Mouse (Mus musculus) frontal cortex, postnatal 25 days (tissue): Measurements from ENCODE around the gene Sgo1.
"Not testable (repeated sequence)": the region's sequence is repeated elsewhere in the genome, so short reads cannot be mapped to it uniquely, and the experiment has no call there.

ENCODE experiments used
- DNase-seq, 2 experiments: peaks; one replicate each; pipeline ENCODE4 v3.0.0; 2022; ENCODE audit warnings: low spot score in 2 of 2

The Sgo1 gene

DNA sequence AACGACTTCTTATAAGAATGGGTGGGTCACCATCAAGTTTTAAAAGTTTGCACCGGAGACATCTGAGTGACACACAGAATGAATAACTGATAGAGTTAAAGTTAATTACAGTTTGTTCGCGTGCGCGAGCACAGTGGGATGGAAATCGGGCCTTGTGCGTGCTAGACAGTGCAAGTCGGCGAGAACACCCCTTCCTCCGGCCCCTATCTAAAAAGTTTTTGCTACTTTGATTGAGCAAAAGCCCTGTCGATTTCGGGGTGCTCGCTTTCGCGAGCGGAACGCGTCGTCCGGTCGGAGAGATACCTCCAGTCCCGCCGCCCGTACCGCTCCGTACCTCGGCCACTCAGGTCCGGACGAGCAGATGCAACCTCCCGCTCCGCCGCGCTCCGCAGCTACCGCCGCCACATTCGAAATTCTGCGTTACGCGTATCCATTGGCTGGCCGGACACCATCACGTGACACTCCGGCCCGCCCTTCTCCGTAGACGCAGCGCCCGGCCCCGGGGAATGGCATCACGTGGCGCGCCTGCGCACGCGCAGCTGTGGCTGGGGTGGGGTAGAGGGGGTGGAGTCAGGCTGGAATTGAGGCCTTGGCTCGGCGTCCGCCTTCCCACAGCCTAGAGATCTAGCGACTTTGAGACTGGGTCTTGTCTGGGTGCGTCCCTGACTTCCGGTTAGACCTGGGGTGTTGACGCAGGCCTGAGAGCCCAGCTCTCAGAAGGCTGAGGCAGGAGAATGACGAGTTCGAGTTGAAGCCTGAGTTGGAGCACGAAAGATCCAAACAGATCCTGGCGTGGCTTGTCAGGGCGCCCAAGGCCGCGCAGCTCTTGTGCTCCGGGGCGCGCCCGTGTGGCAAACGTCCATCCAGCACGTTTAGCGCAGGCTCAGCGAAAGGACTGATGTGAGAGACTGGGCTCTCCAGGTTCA, at the start of gene Sgo1:
Gene Sgo1 (minus strand): TSS at position 457 of the 926 bp plus-strand sequence.
- peak; percentile 90 to 92 for DNase-seq

DNA sequence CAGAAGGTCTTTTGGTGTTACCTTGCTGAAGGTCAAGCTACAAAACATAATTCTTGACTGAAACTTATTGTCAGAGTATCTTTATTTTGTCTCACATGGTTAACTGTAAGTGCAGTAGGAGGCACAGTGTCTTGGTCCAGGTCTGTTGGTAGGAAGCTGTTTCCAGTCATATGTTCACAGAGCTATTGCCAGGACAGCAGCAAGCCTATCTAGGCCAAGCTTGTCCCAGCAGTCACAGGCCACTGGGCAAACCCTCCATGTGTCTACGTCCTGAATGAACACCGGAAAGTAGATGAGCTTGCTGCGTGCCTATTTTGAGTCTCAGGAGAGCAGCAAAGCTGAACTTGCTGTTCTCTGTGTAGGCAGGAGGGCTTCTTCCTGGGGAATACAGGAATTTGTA, 29.8 kb upstream of the Sgo1 start:
- DNase-seq = not testable (repeated sequence)

DNA sequence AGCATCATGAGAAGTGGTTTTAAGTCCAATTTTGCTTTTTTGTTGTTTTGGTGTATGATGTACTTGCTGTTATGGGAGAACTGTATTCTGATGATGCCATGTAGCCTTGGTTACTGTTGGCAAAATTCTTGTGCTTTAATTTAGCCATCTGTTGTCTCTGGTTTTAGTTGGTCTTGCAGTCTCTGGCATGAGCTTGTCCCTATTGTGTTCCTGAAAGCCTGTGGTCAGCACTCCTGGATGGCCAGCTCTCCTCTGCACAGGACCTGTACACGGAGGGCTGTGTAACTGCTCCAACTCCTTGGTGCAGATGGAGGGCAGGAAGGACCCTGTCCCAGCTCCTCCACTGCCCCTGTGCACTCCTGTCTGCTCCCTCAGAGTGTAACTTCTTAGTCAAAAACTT, 29.3 kb upstream of the Sgo1 start:
- DNase-seq = no peak

DNA sequence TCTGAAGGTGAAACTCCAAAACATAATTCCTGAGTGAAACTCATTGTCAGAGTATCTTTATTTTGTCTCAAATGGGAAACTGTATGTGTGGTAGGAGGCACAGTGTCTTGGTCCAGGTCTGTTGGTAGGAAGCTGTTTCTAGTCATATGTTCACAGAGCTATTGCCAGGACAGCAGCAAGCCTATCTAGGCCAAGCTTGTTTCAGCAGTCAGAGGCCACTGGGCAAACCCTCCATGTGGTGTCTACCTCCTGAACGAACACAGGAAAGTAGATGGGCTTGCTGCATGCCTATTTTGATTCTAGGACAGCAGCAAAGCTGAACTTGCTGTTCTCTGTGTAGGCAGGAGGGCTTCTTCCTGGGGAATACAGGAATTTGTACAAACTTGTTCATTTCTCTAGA, 26.0 kb upstream of the Sgo1 start:
- DNase-seq = not testable (repeated sequence)

DNA sequence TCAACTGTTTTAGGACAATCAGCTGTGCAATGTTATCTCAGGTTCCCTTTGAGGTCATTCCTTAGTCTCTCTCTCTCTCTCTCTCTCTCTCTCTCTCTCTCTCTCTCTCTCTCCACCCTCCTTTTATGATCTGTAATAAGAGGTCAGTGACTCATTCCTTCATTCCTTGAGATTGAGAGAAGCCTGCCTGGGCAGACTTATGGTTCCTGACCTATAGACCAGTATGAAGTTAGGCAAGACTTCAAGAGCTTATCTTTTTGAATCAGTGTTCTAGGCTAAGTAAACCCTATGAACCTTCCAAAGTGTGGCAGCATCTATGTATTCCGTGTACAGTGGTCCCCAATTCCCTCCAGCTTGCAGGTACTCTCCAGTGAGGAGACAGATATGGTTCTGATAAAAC, 25.3 kb upstream of the Sgo1 start:
- no peak for DNase-seq

DNA sequence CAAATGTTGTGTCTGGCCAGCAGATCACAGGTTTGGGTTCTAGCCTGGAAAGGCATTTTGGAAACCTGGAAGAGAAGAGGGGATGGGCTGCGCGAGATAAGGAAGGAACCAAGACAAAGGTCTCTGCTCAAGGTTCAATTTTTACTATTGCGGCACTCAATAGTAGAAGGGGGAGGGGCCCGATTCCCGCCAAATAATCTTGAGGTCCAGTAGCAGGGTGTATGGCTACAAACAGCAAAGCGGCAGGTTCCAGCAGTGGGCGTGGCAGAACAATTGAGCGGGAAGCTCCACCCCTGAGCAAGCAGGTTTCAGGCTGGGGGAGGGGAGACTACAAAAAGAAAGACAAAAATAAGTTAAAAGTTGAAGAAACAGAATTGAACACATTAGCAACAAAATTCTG, 8.4 kb upstream of the Sgo1 start:
- DNase-seq = not testable (repeated sequence)

DNA sequence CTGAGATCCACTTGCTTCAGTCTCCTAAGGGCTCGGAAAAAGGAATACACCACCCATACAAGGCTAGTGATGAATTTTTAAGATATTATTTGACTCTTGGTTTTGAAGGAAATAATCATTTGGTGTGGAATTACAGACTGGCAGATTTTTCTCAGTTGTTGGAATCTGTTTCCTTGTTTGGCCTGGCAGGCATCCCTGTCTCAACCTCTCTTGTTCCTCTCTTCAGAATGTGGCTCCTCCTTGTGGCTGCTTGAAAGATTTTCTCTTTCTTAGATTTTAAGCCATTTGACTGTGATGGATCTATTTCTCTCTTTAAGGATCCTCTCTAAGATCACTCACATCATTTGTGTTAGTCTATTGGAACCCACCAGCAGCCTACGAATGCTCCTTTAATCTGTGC, 4.9 kb upstream of the Sgo1 start:
- DNase-seq = no peak

DNA sequence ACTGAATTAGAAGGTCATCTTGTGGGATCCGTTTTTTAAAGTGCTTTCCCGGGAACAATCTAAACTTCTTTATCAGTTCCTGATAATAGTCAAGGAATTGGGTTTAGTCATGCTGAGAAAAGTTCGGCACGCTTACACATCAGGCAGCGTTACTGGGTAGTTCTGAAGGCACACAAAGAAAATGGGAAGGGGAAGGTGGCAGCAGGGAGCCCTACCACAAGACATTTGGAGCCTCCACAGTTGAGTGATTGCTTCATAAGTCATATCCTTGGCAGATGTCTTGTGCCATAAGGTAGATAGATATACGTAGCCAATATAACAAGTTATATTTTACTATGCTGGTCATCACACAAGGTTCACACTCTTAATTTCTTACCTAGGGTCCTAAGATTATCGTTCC, 813 bp upstream of the Sgo1 start:
- DNase-seq = no peak

DNA sequence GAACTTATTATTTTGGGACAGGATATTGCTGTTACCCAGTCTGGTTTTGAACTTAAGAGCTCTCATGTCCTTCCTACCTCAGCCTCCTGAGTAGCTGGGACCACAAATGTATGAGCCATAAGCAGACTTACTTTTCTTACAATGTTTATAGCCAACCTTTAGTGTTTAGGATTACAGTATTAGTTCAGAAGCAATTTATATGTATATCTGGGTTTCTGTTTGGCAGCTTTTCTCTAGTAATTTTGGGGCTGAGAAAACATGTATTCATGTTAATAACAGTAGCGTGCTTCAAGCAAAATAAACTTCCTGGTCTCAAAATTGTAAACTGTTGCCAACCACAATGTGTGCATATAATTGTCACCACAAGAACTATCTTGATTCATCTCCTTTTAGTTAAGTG, 812 bp downstream of the Sgo1 start:
- no peak for DNase-seq

DNA sequence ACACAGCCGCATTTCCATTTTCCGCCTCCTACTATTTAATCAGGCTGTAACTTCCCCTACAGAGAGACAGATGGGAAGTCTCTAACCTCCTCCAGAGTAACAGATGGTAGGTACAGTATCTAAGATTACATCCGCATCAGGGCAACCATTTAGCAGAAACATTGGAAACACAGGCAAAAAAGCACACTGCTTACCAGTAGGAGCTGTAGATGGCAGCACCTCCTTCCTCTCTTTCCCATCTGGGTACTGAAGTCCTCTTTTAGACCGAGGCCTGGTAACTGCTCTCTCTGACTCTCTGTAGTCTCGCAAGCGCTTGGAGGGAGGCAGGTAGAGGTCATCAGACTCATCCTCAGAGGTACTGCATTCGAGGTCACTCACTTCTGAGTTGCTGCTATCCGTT, 10.4 kb downstream of the Sgo1 start:
- DNase-seq = peak in 1 of 2 experiments; percentile 14

DNA sequence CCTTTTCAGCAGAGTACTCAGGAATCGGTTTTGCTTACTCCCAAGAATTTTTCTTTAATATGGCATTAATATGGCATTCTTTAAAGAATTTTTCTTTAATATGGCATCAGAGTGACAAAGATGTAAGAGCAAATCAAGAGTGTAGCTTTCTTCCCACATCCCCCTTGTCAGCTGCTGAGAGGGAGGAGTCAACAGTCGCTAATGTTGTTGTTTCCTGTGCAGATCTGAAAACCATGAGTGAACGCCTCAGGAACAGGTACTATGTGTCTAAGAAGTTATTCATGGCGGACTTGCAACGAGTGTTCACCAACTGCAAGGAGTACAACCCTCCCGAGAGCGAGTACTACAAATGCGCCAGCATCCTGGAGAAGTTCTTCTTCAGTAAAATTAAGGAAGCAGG, 18.7 kb downstream of the Sgo1 start:
- no peak for DNase-seq

DNA sequence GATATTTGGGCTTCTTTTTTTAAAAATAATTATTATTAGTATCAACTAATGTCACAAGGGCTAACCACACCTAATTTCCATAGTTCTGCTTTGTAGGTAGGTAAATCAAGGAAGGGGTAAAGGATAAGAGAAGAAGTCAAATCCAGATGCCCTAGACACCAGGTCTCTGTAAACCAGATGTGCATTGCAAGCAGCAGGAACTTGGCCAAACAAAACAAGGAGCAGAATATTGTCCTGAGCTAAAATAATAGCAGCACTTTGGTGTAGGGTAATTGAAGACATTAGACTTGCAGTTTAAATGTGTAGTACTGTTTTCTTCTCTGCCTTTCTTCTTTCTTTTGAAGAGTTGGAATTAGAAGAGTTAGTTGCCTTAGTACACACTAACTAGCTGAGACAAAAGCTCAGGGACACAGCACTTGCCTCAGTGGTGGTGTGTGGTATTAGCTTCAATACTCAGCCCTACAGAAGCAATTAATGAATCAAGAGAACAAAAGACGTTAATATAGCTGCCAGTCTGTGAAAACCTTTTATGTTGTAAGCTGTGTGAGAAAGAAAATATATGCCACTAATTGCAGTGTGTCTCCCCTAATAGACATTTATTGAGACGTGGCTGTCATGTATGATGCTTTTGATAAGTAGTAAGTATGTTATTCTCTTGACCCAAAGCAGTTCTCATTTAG, 24.3 kb downstream of the Sgo1 start:
- no peak for DNase-seq

DNA sequence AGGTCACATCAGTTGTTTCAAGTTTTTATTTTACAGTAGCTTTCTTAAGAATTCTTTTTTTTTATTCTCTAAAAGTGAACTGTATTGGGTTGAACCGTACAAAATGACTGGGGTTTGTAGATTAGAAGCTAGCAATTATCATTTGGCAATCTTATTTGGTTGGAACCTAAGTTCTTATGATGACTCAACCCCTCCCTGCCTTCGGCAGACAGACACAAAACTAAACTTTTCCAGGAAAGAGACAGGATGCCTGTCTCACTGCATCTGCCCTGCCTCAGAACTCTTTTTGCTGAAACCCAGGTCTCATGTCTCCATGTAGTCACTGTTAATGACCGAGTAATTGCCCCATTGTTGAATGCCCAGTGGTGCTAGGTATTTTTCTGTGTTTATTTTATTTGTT, 24.9 kb downstream of the Sgo1 start:
- DNase-seq = no peak

DNA sequence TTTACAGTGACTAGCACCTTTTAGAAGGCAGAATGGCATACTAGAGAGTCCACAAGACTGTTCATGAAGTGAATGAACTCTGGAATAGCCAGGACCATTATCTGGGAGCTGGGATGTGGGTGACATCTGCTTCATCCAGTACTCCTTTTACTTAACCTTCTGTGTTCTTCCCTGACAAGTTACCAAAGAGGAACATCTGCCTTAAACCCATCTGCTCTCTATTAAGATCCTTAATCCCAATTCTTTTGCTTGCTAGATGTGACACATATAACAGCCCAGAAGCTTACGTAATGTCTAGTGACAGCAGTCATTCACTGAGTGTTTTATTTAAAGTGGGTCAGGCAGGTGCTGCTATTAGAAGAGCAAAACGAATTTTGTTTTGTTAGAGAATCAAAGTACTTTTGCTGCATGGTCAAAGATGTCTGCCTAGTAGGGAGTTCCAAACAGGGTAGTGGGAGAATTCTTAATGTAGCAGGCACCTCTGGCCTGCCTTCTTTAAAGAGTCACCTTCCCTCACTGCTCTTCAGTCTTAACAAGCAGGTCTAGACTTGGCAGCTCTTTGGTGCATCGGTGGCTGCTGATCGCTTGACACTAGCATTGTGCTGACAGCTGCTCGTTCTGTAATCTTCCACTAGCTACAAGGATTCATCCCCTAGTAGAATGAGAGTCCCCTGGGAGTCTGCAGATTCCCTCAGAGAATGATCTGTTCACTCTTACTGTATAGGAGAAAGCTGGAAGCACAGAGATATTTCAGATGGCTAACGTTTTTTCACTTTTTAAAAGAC, 27.9 kb downstream of the Sgo1 start:
- DNase-seq = no peak

DNA sequence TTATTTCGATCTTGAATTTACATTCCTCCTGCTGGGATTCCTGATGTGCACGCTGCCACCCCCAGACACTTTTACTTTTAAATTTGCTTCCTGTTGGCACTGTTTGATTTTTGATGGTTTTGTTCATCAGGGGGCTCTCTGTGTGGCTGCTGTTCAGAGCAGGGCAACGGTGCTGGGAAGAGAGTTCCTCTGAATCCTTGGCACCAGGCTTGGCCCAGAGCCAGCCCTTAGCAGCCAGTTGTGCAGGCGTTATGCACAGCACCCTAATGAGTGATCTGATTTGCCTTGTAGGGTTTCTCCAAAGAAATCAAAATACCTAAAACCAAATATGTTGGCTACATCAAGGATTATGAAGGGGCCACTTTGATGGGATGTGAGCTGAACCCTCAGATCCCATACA, 29.4 kb downstream of the Sgo1 start:
- DNase-seq = peak; percentile 10 to 18

DNA sequence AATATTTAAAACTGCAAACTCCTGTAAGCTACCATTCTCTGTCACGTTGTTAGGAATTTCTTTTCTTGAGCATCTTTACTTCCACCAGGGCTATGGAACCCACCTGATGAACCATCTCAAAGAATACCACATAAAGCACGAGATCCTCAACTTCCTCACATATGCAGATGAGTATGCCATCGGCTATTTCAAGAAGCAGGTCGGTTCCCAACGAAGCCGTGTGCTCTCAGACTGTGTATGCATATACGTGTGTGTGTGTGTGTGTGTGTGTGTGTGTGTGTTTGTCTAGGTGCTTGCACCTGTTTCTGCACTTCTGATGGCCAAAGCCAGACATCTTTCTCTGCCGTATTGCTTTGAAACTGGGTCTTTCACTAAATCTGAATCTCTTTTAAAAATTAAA, 29.9 kb downstream of the Sgo1 start:
- DNase-seq = no peak

DNA sequence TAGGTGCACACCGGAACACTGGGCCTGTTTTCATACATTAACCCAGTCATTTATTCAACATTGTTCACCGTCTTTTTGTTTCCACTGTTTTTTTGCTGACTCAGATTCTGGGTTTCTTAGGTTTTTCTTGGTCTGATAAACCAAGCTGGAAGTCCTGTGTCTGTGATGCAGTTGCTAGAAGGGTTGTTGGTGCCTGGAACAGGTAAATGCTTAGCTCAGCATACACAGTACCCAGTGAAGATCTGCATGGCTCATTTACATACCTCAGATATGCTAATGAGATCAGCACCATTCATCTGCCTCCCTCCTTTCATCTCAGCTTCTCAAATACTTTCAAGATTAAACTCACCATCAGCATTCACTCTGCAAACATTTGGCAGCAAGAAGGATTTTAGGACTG, 30.5 kb downstream of the Sgo1 start:
- no peak for DNase-seq

DNA sequence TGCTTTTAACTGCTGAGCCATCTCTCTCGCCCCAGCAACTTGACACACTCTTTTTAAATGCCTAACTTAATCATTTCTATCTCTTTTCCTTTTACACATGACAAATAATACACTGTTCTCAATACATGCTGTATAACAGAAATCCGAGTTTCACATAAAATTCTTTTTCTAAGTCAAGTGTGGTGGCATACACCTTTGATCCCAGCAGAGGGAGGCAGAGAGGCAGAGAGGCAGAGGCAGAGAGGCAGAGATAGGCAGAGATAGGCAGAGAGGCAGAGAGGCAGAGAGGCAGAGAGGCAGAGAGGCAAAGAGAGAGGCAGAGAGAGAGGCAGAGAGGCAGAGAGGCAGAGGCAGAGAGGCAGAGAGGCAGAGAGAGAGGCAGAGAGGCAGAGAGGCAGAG, 31.7 kb downstream of the Sgo1 start:
- not testable (repeated sequence) for DNase-seq

DNA sequence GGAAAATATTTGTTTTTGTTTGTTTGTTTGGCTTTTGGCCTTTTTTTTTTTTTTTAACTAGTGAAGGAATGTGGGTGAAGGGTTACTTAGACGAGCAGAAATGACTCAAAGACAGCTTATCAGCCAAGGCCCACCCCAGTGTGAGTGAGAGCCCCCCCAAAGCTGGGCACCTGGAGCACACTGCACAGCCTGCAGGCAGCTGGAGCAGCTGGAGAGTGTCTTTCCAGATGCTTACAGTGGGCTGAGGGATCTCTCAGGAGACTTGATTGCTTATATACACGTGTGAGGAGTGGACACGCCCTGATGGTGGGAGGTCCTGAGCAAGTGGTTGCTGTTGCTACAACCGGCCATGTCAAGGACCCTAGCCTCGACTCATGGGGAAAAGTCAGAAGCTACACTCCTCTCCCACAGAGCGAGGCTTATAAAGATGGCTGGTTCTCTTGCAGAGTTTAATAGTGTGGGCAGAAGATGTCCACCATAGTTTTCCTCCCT, 32.7 kb downstream of the Sgo1 start:
- DNase-seq = no peak

DNA sequence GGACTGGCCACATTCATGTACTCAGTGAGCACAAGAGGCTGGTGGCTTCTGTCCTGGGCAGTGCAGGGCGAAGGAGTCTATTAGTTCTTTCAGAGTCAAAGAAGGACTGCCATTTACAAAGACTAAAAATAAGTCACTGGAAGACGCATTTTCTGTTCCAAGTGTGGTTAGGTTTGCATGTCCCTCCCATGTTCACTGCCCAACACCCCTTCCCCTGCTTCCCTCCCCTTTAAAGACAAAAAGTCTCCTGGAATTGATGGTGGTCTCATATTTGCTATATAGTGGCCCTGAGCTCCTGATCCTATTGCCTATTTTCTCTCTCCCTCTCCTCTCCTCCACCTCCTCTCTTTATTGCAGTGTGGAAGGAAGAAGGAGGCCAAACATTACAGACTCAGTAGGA, 33.2 kb downstream of the Sgo1 start:
- no peak for DNase-seq

DNA sequence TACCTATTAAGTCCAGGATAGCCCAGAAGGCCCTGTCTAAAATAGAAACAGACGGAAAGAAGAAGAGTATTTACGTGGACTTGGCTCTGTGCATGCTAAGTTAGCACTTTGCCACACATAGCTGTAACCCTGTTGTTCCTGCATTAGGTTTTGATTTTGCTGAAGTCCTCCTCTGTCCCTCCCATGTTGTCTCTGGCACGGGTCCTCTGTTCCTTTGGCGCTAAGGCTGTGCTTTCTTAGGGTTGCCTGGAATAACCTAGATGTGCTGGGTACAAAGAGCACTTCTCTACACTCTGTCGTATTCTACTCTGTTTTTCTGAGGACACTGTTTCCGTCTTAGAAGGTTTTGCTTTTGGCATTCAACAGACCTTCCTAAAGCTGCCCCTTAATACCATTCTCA, 34.1 kb downstream of the Sgo1 start:
- DNase-seq = no peak

DNA sequence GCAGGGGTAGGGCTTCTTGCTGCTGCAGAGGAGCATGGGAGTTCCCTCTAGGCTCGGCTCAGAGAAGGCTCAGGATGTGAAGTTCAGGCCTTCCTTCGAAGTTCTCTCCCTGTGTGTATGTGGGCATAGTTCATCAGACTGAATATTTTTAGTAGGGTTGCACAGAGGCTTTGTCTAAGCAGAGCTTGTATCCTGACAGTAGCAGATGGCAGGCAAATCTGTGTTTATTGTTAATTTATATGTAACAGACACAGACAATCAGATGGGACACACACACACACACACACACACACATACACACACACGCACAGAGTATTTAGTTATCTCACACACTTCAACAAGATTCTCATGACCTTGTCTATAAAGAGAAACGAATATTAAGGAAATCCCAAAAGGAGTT, 34.5 kb downstream of the Sgo1 start:
- DNase-seq = no peak
